Mouse (Mus musculus) intestine, postnatal 0 days (tissue): ENCODE measurements around the gene Arhgef19. TPM values are rescaled to one million over a fixed set of nuclear protein-coding genes. Genes with fewer than 3 reads are reported as not detected.

Experiments used
- ATAC-seq: fragments of 200-750 bp; cut with Nextera tagmentation; 2 replicates; pipeline ENCODE4 v1.8.0; 2017; ENCODE audit warnings: mild to moderate bottlenecking, moderate TSS enrichment, moderate library complexity
- H3K27ac ChIP-seq: fragments of 300-500 bp; sonication (generic); 2 replicates; pipeline ENCODE4 v1.5.1; 2014; ENCODE audit warnings: mild to moderate bottlenecking, low read depth, low read length, moderate library complexity
- H3K27me3 ChIP-seq: fragments of 300-500 bp; sonication (generic); replicated peaks from 2 replicates; pipeline ENCODE4 v1.6.1; 2014; ENCODE audit warnings: low read length, mixed read lengths; ENCODE audit not compliant: control insufficient read depth, insufficient read depth
- H3K36me3 ChIP-seq: fragments of 300-500 bp; sonication (generic); 2 replicates; pipeline ENCODE4 v1.6.1; 2014; ENCODE audit warnings: mild to moderate bottlenecking, moderate library complexity; ENCODE audit not compliant: control insufficient read depth, insufficient read depth
- H3K4me1 ChIP-seq: fragments of 300-500 bp; sonication (generic); replicated peaks from 2 replicates; pipeline ENCODE4 v1.6.1; 2014; ENCODE audit warnings: antibody characterized with exemption, low read length, mixed read lengths; ENCODE audit not compliant: control insufficient read depth, insufficient read depth
- H3K4me2 ChIP-seq: fragments of 300-500 bp; sonication (generic); replicated peaks from 2 replicates; pipeline ENCODE4 v1.6.1; 2014; ENCODE audit warnings: low read depth, mild to moderate bottlenecking, moderate library complexity
- H3K4me3 ChIP-seq: fragments of 300-500 bp; sonication (generic); 2 replicates; pipeline ENCODE4 v1.5.1; 2014; ENCODE audit warnings: low read depth, low read length
- H3K9ac ChIP-seq: fragments of 300-500 bp; sonication (generic); 2 replicates; pipeline ENCODE4 v1.6.1; 2014; ENCODE audit warnings: mild to moderate bottlenecking, low read depth, low read length
- H3K9me3 ChIP-seq: fragments of 300-500 bp; sonication (generic); 2 replicates; pipeline ENCODE4 v1.6.1; 2016; ENCODE audit warnings: mixed run types; ENCODE audit not compliant: control insufficient read depth
- CTCF ChIP-seq: sonication (generic); IDR thresholded peaks from 2 replicates; pipeline ENCODE4 v1.5.1; 2016; ENCODE audit warnings: low read depth, mild to moderate bottlenecking, control low read depth, antibody characterized with exemption, moderate library complexity
- WGBS: fragments of 180-500 bp; shearing (Covaris S2); extraction: QIAGEN DNeasy Blood & Tissue Kit; methylation state at CpG from one replicate; pipeline ENCODE4 v1.1.7; 2014; 5-methylcytosine and 5-hydroxymethylcytosine counted together
- polyA plus RNA-seq: library from polyadenylated mRNA; unstranded; fragments of >200 nt; fragmentation: Nextera tagmentation; extraction: Ambion mirVana; gene quantifications from 2 replicates; pipeline ENCODE4 v1.2.1, GENCODE M21; 2015

Arhgef19 gene
- polyA plus RNA-seq, 1 experiment from 2014 or later, result 4.5 TPM

GRCm38 (mm10) chr4:141202192-141202591 is 37.1 kb upstream of the Arhgef19 start:
- Histone ChIP-seq H3K4me1 (no peaks in the 10 kb centered on the region), H3K4me2 (no peak overlapping the region), H3K36me3 (peaks cover 50% of the 10 kb centered on the region), H3K27ac (no peak overlapping the region), H3K27me3 (no peaks in the 10 kb centered on the region), H3K4me3 (no peak overlapping the region), H3K9ac (no peak overlapping the region), H3K9me3 (no peaks in the 10 kb centered on the region)
- 82% methylated on average over 6 of the region's 6 CpGs for WGBS
- TF ChIP-seq CTCF, result no peak
- ATAC-seq, result no peak

GRCm38 (mm10) chr4:141204580-141205061 is 34.7 kb upstream of the Arhgef19 start:
- Histone ChIP-seq H3K27me3 (no peaks in the 10 kb centered on the region), H3K36me3 (peaks cover 27% of the 10 kb centered on the region), H3K9ac (no peak overlapping the region), H3K4me3 (no peak overlapping the region), H3K4me1 (no peaks in the 10 kb centered on the region), H3K4me2 (no peak overlapping the region), H3K27ac (no peak overlapping the region), H3K9me3 (no peaks in the 10 kb centered on the region)
- TF ChIP-seq CTCF, result peak; percentile 38
- no peak for ATAC-seq
- 73% methylated on average over 4 of the region's 4 CpGs for WGBS

- Histone ChIP-seq H3K4me2 (no peak overlapping the region), H3K9ac (no peak overlapping the region), H3K9me3 (no peaks in the 10 kb centered on the region), H3K36me3 (peaks cover 7% of the 10 kb centered on the region; the same call in 1 of the 2 replicates), H3K27ac (no peak overlapping the region), H3K4me3 (no peak overlapping the region), H3K27me3 (no peaks in the 10 kb centered on the region), H3K4me1 (no peaks in the 10 kb centered on the region)
- peak; percentile 45; the same call in 1 of the 2 replicates for ATAC-seq
- WGBS, result 73% methylated on average over 5 of the region's 5 CpGs
- TF ChIP-seq CTCF, result no peak
Measured at GRCm38 (mm10) chr4:141207081-141207480, 32.2 kb upstream of the Arhgef19 start.

- 65% methylated on average over 14 of the region's 14 CpGs for WGBS
Measured at GRCm38 (mm10) chr4:141210524-141211219, 28.6 kb upstream of the Arhgef19 start.

GRCm38 (mm10) chr4:141211646-141212045 is 27.7 kb upstream of the Arhgef19 start:
- no peak overlapping the region for H3K27ac ChIP-seq
- H3K4me1 ChIP-seq, result 0 out of 2 replicates have a peak, but pooled peaks cover 4% of the 10 kb centered on the region
- no peak for ATAC-seq
- 89% methylated on average over 4 of the region's 4 CpGs for WGBS
- no peak overlapping the region for H3K4me2 ChIP-seq
- no peaks in the 10 kb centered on the region for H3K9me3 ChIP-seq
- H3K27me3 ChIP-seq, result no peaks in the 10 kb centered on the region
- no peak overlapping the region for H3K9ac ChIP-seq
- H3K36me3 ChIP-seq, result no peaks in the 10 kb centered on the region
- TF ChIP-seq CTCF, result no peak
- no peak overlapping the region for H3K4me3 ChIP-seq

More at GRCm38 (mm10) chr4:141210524-141211219, 28.6 kb upstream of the Arhgef19 start:
- H3K36me3 ChIP-seq, result no peaks in the 10 kb centered on the region
- H3K27ac ChIP-seq, result peak overlapping the region; percentile 77
- peak overlapping the region; percentile 60 for H3K4me2 ChIP-seq
- no peaks in the 10 kb centered on the region for H3K27me3 ChIP-seq
- peak; percentile 46 for ATAC-seq
- H3K4me3 ChIP-seq, result peak overlapping the region; percentile 26
- H3K9ac ChIP-seq, result 0 out of 2 replicates have a peak overlapping the region, but pooled peaks have one; percentile 42
- H3K4me1 ChIP-seq, result 0 out of 2 replicates have a peak, but pooled peaks cover 4% of the 10 kb centered on the region
- H3K9me3 ChIP-seq, result no peaks in the 10 kb centered on the region
- TF ChIP-seq CTCF, result no peak

- H3K36me3 ChIP-seq, result no peaks in the 10 kb centered on the region
- H3K9me3 ChIP-seq, result no peaks in the 10 kb centered on the region
- H3K4me1 ChIP-seq, result 0 out of 2 replicates have a peak, but pooled peaks cover 4% of the 10 kb centered on the region
- H3K27ac ChIP-seq, result no peak overlapping the region
- H3K4me3 ChIP-seq, result no peak overlapping the region
- no peak for TF ChIP-seq CTCF
- 83% methylated on average over 9 of the region's 9 CpGs for WGBS
- no peak overlapping the region for H3K9ac ChIP-seq
- no peak overlapping the region for H3K4me2 ChIP-seq
- H3K27me3 ChIP-seq, result no peaks in the 10 kb centered on the region
- ATAC-seq, result no peak
Measured at GRCm38 (mm10) chr4:141212892-141213291, 26.4 kb upstream of the Arhgef19 start.
